Mouse (Mus musculus): Measurements from ENCODE around the gene Plg.

GRCm38 (mm10) chr17:12337156-12337555 lies 41.3 kb upstream of the Plg start:
- TF ChIP-seq MAX (IDR thresholded peaks at IDR 0.05; ENCODE audit: low read length) (no peak), CTCF (conservative IDR thresholded peaks at IDR 0.05 in 1 of 2, IDR thresholded peaks at IDR 0.05 in 1 of 2; ENCODE audit: low read depth in 2 of 2, low read length in 2 of 2) (0 out of 4 replicates have a peak, but pooled peaks of 1 of the 2 experiments have one; percentile 6), MAZ (IDR thresholded peaks at IDR 0.05; ENCODE audit: low read depth, low read length) (no peak), MXI1 (IDR thresholded peaks at IDR 0.05; ENCODE audit: low read depth, low read length) (no peak), POLR2A (IDR thresholded peaks at IDR 0.05; ENCODE audit: low read depth, low read length) (no peak)
